ENCODE assay signal across 8 mouse cellular contexts in the genomic region with DNA sequence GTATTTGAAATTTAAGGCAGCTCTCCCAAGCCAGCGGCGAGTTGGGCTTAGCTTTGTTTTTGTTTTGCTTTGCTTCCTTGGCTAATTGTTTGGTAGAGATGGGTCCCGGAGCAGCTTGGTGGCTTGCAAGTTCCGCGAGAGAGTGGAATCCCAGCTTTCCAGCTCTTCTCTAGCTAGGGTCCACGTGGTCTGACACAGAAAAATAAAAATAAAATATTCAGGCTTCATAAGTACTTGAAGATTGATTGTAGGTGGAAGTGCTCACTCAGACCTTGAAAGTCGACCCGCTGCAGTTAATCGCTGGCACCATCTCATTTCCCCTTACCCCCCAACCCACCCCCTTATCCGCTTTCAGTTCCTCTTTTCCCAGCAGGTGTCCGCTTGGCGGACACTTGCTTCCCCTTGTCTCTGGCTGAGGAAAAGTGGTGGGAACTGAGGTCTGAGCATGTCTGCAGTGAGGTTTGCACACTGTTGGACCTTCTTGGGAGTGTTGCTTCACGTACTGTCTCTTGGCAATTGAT.
A peak's percentile ranks its signal among the peaks of the same experiment; 100 is the strongest.
DNase-seq lines count a peak whose midpoint lies in the region; ATAC-seq and TF ChIP-seq lines count a peak whose summit lies in the region.

No protein-coding gene starts in this region.

- no peak for ATAC-seq in cerebellum, adult (ENCODE audit: insufficient number of reproducible peaks, low FRiP score, low TSS enrichment)
- peak; percentile 5 for ATAC-seq in CD4-positive, CD25-positive, alpha-beta regulatory T cell, adult 4 months
- no peak for ATAC-seq in embryonic facial prominence, embryonic 15.5 days (ENCODE audit: insufficient number of reproducible peaks, low FRiP score, low TSS enrichment, low read depth)
- no peak for ATAC-seq in limb, embryonic 13.5 days (ENCODE audit: low FRiP score, low read depth)
- peak; percentile 43 for ATAC-seq in midbrain, embryonic 11.5 days (ENCODE audit: low FRiP score)

- peak overlapping the region; percentile 57 for H3K4me2 ChIP-seq in embryonic facial prominence, embryonic 15.5 days (replicated peaks)
- peak overlapping the region; percentile 73 for H3K4me2 ChIP-seq in limb, embryonic 13.5 days (replicated peaks)
- H3K4me2 ChIP-seq in midbrain, embryonic 11.5 days, result peak overlapping the region; percentile 50

- no peaks in the 10 kb centered on the region for H3K27me3 ChIP-seq in cerebellum, adult 2 months (ENCODE audit: control insufficient read depth, insufficient read depth, low read length)
- no peaks in the 10 kb centered on the region for H3K27me3 ChIP-seq in embryonic facial prominence, embryonic 15.5 days
- H3K27me3 ChIP-seq in hindbrain, embryonic 10.5 days (ENCODE audit: insufficient read depth, poor library complexity, severe bottlenecking), result peaks cover 27% of the 10 kb centered on the region; the same call in 1 of the 2 replicates
- 0 out of 2 replicates have a peak, but pooled peaks cover 7% of the 10 kb centered on the region for H3K27me3 ChIP-seq in limb, embryonic 13.5 days
- H3K27me3 ChIP-seq in midbrain, embryonic 11.5 days (ENCODE audit: control insufficient read depth, insufficient read depth, low read length), result no peaks in the 10 kb centered on the region

- H3K36me3 ChIP-seq in embryonic facial prominence, embryonic 15.5 days, result no peaks in the 10 kb centered on the region
- no peaks in the 10 kb centered on the region for H3K36me3 ChIP-seq in hindbrain, embryonic 10.5 days
- no peaks in the 10 kb centered on the region for H3K36me3 ChIP-seq in limb, embryonic 13.5 days
- H3K36me3 ChIP-seq in midbrain, embryonic 11.5 days (ENCODE audit: control insufficient read depth, insufficient read depth, low read length), result no peaks in the 10 kb centered on the region

- no peak overlapping the region for H3K27ac ChIP-seq in cerebellum, adult 2 months (ENCODE audit: insufficient read depth, low read length)
- peak overlapping the region; percentile 49; the same call in 1 of the 2 replicates for H3K27ac ChIP-seq in embryonic facial prominence, embryonic 15.5 days (replicated peaks)
- H3K27ac ChIP-seq in hindbrain, embryonic 10.5 days, result peak overlapping the region; percentile 90
- H3K27ac ChIP-seq in limb, embryonic 13.5 days, result no peak overlapping the region
- H3K27ac ChIP-seq in midbrain, embryonic 11.5 days (ENCODE audit: low read depth, low read length), result peak overlapping the region; percentile 45

- H3K4me1 ChIP-seq in cerebellum, adult 2 months (ENCODE audit: control insufficient read depth, insufficient read depth, low read length), result no peaks in the 10 kb centered on the region
- H3K4me1 ChIP-seq in embryonic facial prominence, embryonic 15.5 days, result 0 out of 2 replicates have a peak, but pooled peaks cover 12% of the 10 kb centered on the region
- peaks cover 43% of the 10 kb centered on the region for H3K4me1 ChIP-seq in hindbrain, embryonic 10.5 days (replicated peaks)
- H3K4me1 ChIP-seq in limb, embryonic 13.5 days, result peaks cover 11% of the 10 kb centered on the region
- H3K4me1 ChIP-seq in midbrain, embryonic 11.5 days (ENCODE audit: control insufficient read depth, insufficient read depth, low read length), result peaks cover 11% of the 10 kb centered on the region

- DNase-seq in cerebellum, adult 2 months, result no peak
- no peak for DNase-seq in hindbrain, embryonic 10.5 days (ENCODE audit: low spot score)
- DNase-seq in midbrain, embryonic 11.5 days (ENCODE audit: low spot score, missing footprints), result no peak
- DNase-seq in urinary bladder, postnatal 14 days (ENCODE audit: low spot score), result no peak

- TF ChIP-seq POLR2A in cerebellum, adult 2 months (IDR thresholded peaks at IDR 0.05; ENCODE audit: borderline replicate concordance, insufficient read depth, low read length), result no peak

- H3K9me3 ChIP-seq in embryonic facial prominence, embryonic 15.5 days (replicated peaks), result no peaks in the 10 kb centered on the region
- no peaks in the 10 kb centered on the region for H3K9me3 ChIP-seq in hindbrain, embryonic 10.5 days
- H3K9me3 ChIP-seq in limb, embryonic 13.5 days, result no peaks in the 10 kb centered on the region
- no peaks in the 10 kb centered on the region for H3K9me3 ChIP-seq in midbrain, embryonic 11.5 days (ENCODE audit: control insufficient read depth, low read length)

- H3K9ac ChIP-seq in embryonic facial prominence, embryonic 15.5 days, result no peak overlapping the region
- peak overlapping the region; percentile 50; the same call in 1 of the 2 replicates for H3K9ac ChIP-seq in limb, embryonic 13.5 days
- peak overlapping the region; percentile 54; the same call in 1 of the 2 replicates for H3K9ac ChIP-seq in midbrain, embryonic 11.5 days (ENCODE audit: low read length)

- peak overlapping the region; percentile 41 for H3K4me3 ChIP-seq in cerebellum, adult 2 months (replicated peaks; ENCODE audit: insufficient read depth, low read depth, low read length)
- peak overlapping the region; percentile 34 for H3K4me3 ChIP-seq in embryonic facial prominence, embryonic 15.5 days (replicated peaks)
- H3K4me3 ChIP-seq in hindbrain, embryonic 10.5 days, result peak overlapping the region; percentile 47
- H3K4me3 ChIP-seq in limb, embryonic 13.5 days, result peak overlapping the region; percentile 40
- peak overlapping the region; percentile 17; the same call in 1 of the 2 replicates for H3K4me3 ChIP-seq in midbrain, embryonic 11.5 days (ENCODE audit: low read depth, low read length)

- 4% methylated on average over 13 of the region's 13 CpGs for WGBS in cerebellum, adult 2 months
- WGBS in embryonic facial prominence, embryonic 15.5 days, result 4% methylated on average over 13 of the region's 13 CpGs
- WGBS in hindbrain, embryonic 10.5 days, result 3% methylated on average over 13 of the region's 13 CpGs
- 6% methylated on average over 13 of the region's 13 CpGs for WGBS in limb, embryonic 13.5 days
- WGBS in midbrain, embryonic 11.5 days, result under 1% methylated on average over 13 of the region's 13 CpGs

- TF ChIP-seq CTCF in cerebellum, adult 2 months (IDR thresholded peaks at IDR 0.05; ENCODE audit: borderline replicate concordance, insufficient read depth, low read depth, low read length), result no peak

Comparison
In these comparisons a context has a peak if more than half of its experiments do, and no peak if none do; other contexts are left out.
1. H3K27ac ChIP-seq: peak in embryonic facial prominence, embryonic 15.5 days (single experiment), hindbrain, embryonic 10.5 days (single experiment) and midbrain, embryonic 11.5 days (single experiment); none in cerebellum, adult 2 months (single experiment) and limb, embryonic 13.5 days (single experiment).
2. ATAC-seq: peak in CD4-positive, CD25-positive, alpha-beta regulatory T cell, adult 4 months (single experiment) and midbrain, embryonic 11.5 days (single experiment); none in cerebellum, adult (single experiment), embryonic facial prominence, embryonic 15.5 days (single experiment) and limb, embryonic 13.5 days (single experiment).
3. Peak in every context shown above with its lines, with median percentiles within 50 percentile points of each other: H3K4me3 ChIP-seq and H3K4me2 ChIP-seq.